Mouse (Mus musculus): ENCODE measurements around the gene Dnah17. TPM values are rescaled to one million over a fixed set of nuclear protein-coding genes. Genes with fewer than 3 reads are reported as not detected.
A peak's percentile ranks its signal among the peaks of the same experiment; 100 is the strongest.

The Dnah17 gene
- polyA plus RNA-seq, 1 experiment from 2014 or later, result 0.06 TPM

GRCm38 (mm10) chr11:118140771-118141565, 10.5 kb upstream of the Dnah17 start:
- Histone ChIP-seq H3K4me3 (no peak overlapping the region), H3K36me3 (no peaks in the 10 kb centered on the region), H3K9ac (no peak overlapping the region), H3K4me2 (no peak overlapping the region), H3K9me3 (replicated peaks) (peaks cover 4% of the 10 kb centered on the region; the same call in 1 of the 2 replicates), H3K27me3 (replicated peaks) (no peaks in the 10 kb centered on the region), H3K27ac (no peak overlapping the region), H3K4me1 (0 out of 2 replicates have a peak, but pooled peaks cover 7% of the 10 kb centered on the region)
- ATAC-seq, result no peak
- 62% methylated on average over 10 of the region's 10 CpGs for WGBS (ENCODE audit: insufficient replicate concordance)

DNA sequence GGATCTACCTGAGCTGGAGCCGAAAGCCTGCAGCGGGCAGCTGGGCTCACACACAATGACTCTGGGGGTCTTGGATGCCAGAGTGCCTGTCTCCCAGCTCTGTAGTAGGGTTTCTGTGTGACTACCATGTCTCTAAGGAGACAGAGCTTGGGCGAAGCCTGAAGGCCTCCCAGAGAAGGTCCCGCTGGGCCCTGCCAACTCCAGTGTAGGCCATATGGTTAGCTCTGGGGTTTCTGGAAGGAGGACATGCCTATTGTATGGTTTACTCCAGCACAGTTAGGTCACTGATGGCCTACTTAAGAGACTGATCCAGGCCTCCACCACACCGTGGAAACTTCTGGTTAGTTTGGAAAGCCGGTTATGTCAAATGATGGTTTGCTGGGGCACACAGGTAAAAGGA, 7.9 kb upstream of the Dnah17 start:
- no peak for ATAC-seq
- Histone ChIP-seq H3K4me3 (no peak overlapping the region), H3K9ac (no peak overlapping the region), H3K27ac (no peak overlapping the region), H3K36me3 (no peaks in the 10 kb centered on the region), H3K27me3 (replicated peaks) (no peaks in the 10 kb centered on the region), H3K9me3 (replicated peaks) (peaks cover 4% of the 10 kb centered on the region; the same call in 1 of the 2 replicates), H3K4me1 (peaks cover 20% of the 10 kb centered on the region), H3K4me2 (no peak overlapping the region)
- 89% methylated on average over 6 of the region's 6 CpGs for WGBS (ENCODE audit: insufficient replicate concordance)

DNA sequence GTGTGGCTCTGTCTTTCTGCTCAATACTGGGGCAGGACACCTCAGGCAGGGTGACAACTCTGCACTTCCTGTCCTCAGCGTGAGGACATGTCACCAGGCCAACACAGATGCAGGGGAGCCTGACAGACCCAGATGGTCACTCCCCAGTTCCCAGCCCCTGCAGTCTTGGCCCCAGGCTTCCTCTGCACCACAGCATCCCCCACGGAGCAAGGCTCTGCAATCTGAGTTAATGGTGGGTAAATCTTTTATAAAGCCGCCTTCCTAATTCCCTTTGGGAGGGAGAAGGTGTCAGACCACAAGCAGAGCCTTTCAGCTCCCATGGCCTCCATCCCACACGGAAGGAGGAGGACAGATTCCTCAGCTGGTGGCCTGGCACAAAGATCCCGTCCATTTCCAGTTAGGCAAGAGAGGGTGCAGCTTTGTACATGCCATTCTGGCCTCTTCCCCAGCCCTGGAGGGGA, 5.8 kb upstream of the Dnah17 start:
- Histone ChIP-seq H3K9me3 (replicated peaks) (peaks cover 4% of the 10 kb centered on the region; the same call in 1 of the 2 replicates), H3K27ac (no peak overlapping the region), H3K36me3 (no peaks in the 10 kb centered on the region), H3K27me3 (replicated peaks) (no peaks in the 10 kb centered on the region), H3K9ac (no peak overlapping the region), H3K4me2 (no peak overlapping the region), H3K4me3 (no peak overlapping the region), H3K4me1 (peaks cover 29% of the 10 kb centered on the region)
- no peak for ATAC-seq
- WGBS (ENCODE audit: insufficient replicate concordance), result 40% methylated on average over 5 of the region's 5 CpGs

- Histone ChIP-seq H3K4me3 (no peak overlapping the region), H3K4me2 (no peak overlapping the region), H3K27me3 (replicated peaks) (no peaks in the 10 kb centered on the region), H3K9me3 (replicated peaks) (peaks cover 4% of the 10 kb centered on the region; the same call in 1 of the 2 replicates), H3K27ac (no peak overlapping the region), H3K9ac (no peak overlapping the region), H3K36me3 (no peaks in the 10 kb centered on the region), H3K4me1 (peaks cover 29% of the 10 kb centered on the region)
- whole genome bisulfite sequencing (ENCODE audit: insufficient replicate concordance), result 44% methylated on average over 6 of the region's 6 CpGs
- ATAC-seq, result no peak
These were observed 4.8 kb upstream of the Dnah17 start for GRCm38 (mm10) chr11:118135271-118135670.

GRCm38 (mm10) chr11:118133752-118134169, 3.3 kb upstream of the Dnah17 start:
- no peak overlapping the region for H3K9ac ChIP-seq
- no peak for ATAC-seq
- H3K27me3 ChIP-seq (replicated peaks), result no peaks in the 10 kb centered on the region
- peaks cover 4% of the 10 kb centered on the region; the same call in 1 of the 2 replicates for H3K9me3 ChIP-seq (replicated peaks)
- H3K4me2 ChIP-seq, result no peak overlapping the region
- 35% methylated on average over 4 of the region's 4 CpGs for WGBS (ENCODE audit: insufficient replicate concordance)
- H3K4me3 ChIP-seq, result no peak overlapping the region
- no peaks in the 10 kb centered on the region for H3K36me3 ChIP-seq
- H3K4me1 ChIP-seq, result peaks cover 37% of the 10 kb centered on the region
- peak overlapping the region; percentile 18; the same call in 1 of the 2 replicates for H3K27ac ChIP-seq

DNA sequence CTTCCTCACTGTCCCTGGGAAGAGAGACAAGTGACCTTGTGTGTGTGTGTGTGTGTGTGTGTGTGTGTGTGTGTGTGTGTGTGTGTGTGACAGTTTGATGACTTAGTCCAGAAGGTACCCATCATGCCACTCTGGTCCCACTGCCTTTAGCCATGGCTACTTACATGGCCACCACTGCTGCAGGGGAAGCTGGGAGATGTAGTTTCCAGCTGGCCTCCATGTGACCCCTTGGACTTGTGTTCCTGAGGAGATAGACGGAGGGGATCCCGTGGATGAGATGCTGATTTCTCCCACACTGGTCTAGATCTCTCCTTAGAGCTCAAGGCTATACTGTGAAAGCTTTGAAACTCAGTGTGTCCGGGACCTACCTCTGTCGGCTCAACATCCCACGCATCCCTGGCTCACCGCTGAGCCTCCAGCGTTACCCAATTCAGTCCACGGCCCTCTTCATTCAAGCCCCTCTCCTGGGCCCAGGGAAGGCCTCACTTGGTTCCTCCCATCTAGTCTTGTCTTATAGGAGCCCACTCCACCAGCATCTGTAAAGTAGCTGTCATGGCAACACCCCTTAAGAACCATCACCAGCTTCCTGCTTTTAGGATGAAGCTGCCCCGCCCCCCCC, 2.8 kb upstream of the Dnah17 start:
- Histone ChIP-seq H3K27me3 (replicated peaks) (no peaks in the 10 kb centered on the region), H3K9ac (no peak overlapping the region), H3K4me2 (no peak overlapping the region), H3K36me3 (no peaks in the 10 kb centered on the region), H3K4me1 (peaks cover 37% of the 10 kb centered on the region), H3K27ac (no peak overlapping the region), H3K9me3 (replicated peaks) (0 out of 2 replicates have a peak, but pooled peaks cover 3% of the 10 kb centered on the region), H3K4me3 (no peak overlapping the region)
- no peak for ATAC-seq
- 52% methylated on average over 9 of the region's 9 CpGs for WGBS (ENCODE audit: insufficient replicate concordance)

- Histone ChIP-seq H3K27ac (no peak overlapping the region), H3K4me1 (peaks cover 37% of the 10 kb centered on the region), H3K36me3 (no peaks in the 10 kb centered on the region), H3K4me3 (no peak overlapping the region), H3K9ac (no peak overlapping the region), H3K27me3 (replicated peaks) (no peaks in the 10 kb centered on the region), H3K4me2 (no peak overlapping the region), H3K9me3 (replicated peaks) (no peaks in the 10 kb centered on the region)
- 59% methylated on average over 8 of the region's 8 CpGs for WGBS (ENCODE audit: insufficient replicate concordance)
- ATAC-seq, result no peak
These were observed 1.7 kb upstream of the Dnah17 start for GRCm38 (mm10) chr11:118132136-118132535.

DNA sequence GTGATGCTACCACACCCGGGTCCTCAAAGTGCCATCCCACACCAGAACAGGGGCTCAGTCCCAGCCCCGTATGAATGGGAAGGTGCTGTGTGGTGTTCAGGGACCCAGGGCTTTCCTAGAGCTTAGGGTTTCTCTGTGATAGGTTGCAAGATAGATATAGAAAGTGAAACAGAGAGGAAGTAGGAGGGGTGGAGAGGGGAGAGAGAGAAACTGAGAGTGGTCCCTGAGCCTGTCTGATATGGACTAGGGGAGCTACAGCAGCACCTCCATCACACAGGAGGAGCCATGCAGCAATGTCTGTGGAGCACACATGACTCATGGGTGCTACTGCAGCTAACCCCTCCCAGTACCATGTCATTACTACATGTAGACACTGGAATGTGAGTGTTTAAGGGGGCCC, 622 bp downstream of the Dnah17 start:
- Histone ChIP-seq H3K36me3 (no peaks in the 10 kb centered on the region), H3K4me3 (no peak overlapping the region)
- 41% methylated on average over 2 of the region's 2 CpGs for WGBS (ENCODE audit: insufficient replicate concordance)

DNA sequence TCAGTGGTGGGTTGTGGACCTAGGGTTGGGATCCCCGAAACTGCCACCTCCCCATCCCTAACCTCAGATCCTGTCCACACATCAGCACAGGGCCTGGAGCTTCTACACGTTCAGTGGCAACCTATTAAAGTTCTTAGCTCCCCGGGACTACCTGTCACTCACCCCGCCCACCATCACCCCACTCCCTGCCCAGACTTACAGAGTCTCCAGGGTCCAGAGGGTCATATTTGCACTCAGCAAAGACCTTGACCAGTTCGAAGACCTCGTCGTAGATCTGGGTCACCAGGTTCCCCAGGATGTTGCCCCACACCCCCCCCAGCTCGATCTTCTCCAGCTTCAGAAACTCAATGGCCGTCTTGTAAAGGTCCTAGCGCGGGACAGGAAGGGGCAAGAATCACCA, 8.8 kb downstream of the Dnah17 start:
- Histone ChIP-seq H3K27me3 (replicated peaks) (no peaks in the 10 kb centered on the region), H3K27ac (no peak overlapping the region), H3K9me3 (replicated peaks) (no peaks in the 10 kb centered on the region), H3K9ac (no peak overlapping the region), H3K4me2 (no peak overlapping the region), H3K4me3 (no peak overlapping the region), H3K36me3 (no peaks in the 10 kb centered on the region), H3K4me1 (no peaks in the 10 kb centered on the region)
- 69% methylated on average over 11 of the region's 11 CpGs for WGBS (ENCODE audit: insufficient replicate concordance)
- ATAC-seq, result no peak

More for the DNA sequence above, 622 bp downstream of the Dnah17 start:
- no peaks in the 10 kb centered on the region for H3K27me3 ChIP-seq (replicated peaks)
- H3K4me1 ChIP-seq, result peaks cover 27% of the 10 kb centered on the region
- H3K27ac ChIP-seq, result no peak overlapping the region
- no peak overlapping the region for H3K4me2 ChIP-seq
- no peak overlapping the region for H3K9ac ChIP-seq
- ATAC-seq, result no peak
- no peaks in the 10 kb centered on the region for H3K9me3 ChIP-seq (replicated peaks)

- no peak overlapping the region for H3K4me2 ChIP-seq
- H3K9ac ChIP-seq, result no peak overlapping the region
- H3K4me3 ChIP-seq, result no peak overlapping the region
- no peaks in the 10 kb centered on the region for H3K36me3 ChIP-seq
- no peak overlapping the region for H3K27ac ChIP-seq
- 53% methylated on average over 8 of the region's 8 CpGs for WGBS (ENCODE audit: insufficient replicate concordance)
- 0 out of 2 replicates have a peak, but pooled peaks cover 5% of the 10 kb centered on the region for H3K27me3 ChIP-seq (replicated peaks)
- ATAC-seq, result no peak
- H3K9me3 ChIP-seq (replicated peaks), result no peaks in the 10 kb centered on the region
- peaks cover 13% of the 10 kb centered on the region for H3K4me1 ChIP-seq
These were observed 11.7 kb downstream of the Dnah17 start for GRCm38 (mm10) chr11:118118777-118119176.

GRCm38 (mm10) chr11:118114581-118115110, 15.8 kb downstream of the Dnah17 start:
- Histone ChIP-seq H3K4me1 (peaks cover 19% of the 10 kb centered on the region), H3K4me2 (no peak overlapping the region), H3K9me3 (replicated peaks) (no peaks in the 10 kb centered on the region), H3K27ac (no peak overlapping the region), H3K27me3 (replicated peaks) (0 out of 2 replicates have a peak, but pooled peaks cover 5% of the 10 kb centered on the region), H3K36me3 (no peaks in the 10 kb centered on the region), H3K9ac (no peak overlapping the region), H3K4me3 (no peak overlapping the region)
- WGBS (ENCODE audit: insufficient replicate concordance), result 17% methylated on average over 8 of the region's 8 CpGs
- no peak for ATAC-seq
